Mouse (Mus musculus): ENCODE measurements at regions not wholly inside any gene's neighbourhood (a gene's known extent, or its start where the extent isn't known, plus 50 kb on each side); places are given as distances from the start of the nearest gene placed in this dataset.

DNA sequence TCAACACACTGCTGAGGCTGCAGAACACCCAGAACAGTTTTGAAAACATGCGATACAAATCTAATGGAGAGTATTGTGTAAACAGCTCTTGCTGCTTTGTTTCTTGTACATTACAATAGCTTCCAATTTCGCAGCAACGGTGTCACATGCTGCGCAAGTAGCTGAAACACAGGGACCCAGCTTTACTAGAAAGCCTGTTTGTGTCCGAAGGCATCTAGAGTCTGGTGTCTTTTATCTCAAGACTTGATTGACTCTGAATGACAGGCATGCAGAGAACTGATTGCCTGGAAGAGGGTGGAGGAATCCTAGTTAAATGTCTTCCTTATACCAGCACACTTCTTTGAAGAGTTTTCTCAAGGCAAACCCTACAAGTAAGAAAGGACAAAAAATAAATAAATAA is 66.1 kb upstream of the Fgf10 start:
- DNase-seq (ENCODE audit: low spot score), result no peak

DNA sequence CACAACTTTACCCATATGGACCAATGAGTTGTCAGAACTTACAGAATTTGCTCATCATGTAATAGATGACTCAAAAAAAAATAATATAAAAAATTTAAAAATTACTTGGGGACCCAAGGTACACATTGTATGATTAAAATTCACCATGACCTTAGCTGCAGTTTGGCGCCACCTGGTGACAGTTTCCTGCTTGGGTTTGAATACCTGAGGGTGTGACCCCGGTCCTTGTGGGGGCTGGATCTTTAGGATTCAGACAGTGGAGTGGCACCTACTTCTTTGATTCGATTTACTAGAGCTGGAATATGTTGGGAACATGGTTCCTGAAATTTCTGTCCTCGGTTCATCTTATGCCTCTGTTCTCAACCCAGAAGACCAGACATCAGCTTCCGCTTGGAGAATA is 72.7 kb upstream of the Fgf10 start:
- DNase-seq (ENCODE audit: low spot score), result no peak

DNA sequence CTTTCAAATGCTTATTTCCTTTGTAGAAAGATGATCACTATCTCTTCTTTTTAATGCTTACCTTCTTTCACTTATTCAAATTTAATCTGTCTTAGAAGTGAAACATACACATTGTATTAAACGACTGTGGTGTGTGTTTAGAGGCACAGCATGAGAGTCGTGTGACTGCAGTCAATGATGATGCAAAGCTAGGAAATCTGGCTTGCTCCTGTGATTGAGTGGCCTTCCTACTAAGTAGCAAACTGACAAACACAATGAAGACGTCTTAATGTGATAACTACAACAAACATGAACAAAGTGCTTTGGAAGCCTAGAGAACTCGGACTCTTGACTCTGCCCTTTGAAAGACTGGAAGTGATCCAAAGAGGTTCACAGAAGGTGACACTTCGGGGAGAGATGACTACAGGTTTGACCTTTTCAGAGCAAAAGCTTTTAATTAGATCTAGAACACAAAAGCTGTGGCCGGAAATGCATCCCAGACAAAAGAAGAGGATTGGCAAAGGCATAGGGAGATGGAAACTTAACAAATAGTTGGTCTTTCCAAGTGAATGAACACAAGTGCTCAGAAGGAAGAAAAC is 73.3 kb upstream of the Fgf10 start:
- no peak for DNase-seq (ENCODE audit: low spot score)

DNA sequence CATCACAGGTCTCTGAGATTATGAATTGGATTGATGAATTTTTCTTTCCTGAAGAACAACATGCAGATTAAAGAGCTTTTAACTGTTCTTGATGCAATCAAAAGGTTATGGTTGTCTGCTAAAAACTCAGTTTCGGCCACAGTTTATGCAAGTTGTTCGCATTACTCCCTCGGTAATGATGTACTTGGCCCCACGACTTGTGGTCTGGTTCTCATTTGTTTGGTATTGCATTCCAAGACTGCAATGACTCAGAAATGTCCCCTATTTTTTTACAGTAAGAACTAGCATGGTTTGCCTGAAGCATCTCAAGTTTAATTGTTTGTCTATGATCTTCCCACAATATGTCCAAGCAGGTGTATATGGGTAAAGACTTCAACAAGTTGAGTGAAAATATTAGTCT is 77.5 kb upstream of the Fgf10 start:
- no peak for DNase-seq (ENCODE audit: low spot score)

DNA sequence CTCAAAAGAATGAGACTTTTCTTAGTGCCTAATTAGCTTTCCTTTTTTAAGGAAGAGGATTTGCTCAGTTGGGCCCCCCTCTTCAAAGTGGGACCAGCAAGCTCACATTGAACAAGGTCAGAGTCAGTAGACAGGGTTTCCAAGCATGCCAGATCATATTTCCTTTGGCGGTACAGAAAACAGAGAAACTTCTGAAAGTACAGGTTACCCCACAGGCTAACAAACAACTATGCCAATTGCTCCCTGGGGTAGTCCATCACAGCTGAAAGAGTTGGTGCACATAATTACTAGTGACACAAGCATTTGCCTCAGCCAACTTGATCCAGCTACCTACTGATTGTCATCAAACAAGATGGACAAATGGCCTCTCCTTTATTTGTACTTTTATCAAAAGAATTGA is 97.0 kb upstream of the Fgf10 start:
- no peak for DNase-seq (ENCODE audit: low spot score)

DNA sequence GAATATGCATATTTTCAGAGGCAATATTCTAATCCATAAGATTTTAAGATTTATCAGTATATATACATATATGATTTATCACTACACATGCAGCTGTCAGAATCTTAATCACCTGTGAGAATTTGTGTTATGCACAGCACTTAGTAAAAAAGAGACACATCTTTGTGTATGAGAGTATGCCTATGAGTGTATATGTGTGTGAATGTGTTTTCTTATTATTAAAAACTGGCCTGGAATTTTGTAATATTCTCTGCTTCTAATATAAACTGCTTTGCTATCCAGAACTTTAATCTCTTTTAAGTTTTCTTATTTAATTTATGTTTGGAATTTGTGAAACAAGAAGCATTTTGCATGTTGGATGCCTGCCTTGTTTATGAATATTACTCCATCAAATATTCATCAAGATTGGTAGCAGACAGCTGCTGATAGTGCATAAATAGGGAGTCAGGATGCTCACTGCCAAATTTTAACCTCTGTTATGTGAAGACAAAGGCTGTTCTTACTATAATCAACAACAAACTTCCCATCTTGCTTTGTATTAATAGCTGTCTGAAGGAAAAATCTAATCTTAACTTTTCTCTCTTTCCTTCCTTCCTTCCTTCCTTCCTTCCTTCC is 104.3 kb upstream of the Fgf10 start:
- no peak for DNase-seq (ENCODE audit: low spot score)

DNA sequence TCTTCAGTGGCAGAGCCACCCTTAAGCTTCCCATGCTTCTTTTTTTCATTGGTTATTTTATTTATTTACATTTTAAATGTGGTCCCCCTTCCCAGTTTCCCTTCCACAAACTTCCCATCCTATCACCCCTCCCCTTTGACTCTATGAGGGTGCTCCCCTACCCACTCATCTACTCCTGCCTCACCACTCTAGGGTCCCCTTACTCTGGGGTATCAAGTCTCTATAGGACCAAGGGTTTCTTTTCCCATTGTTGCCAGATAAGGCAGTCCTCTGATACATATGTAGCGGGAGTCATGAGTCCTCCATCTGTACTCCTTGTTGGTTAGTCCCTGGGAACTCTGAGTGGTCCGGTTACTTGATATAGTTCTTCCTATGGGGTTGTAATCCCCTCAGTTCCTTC is 110.6 kb upstream of the Fgf10 start:
- DNase-seq (ENCODE audit: low spot score), result no peak

DNA sequence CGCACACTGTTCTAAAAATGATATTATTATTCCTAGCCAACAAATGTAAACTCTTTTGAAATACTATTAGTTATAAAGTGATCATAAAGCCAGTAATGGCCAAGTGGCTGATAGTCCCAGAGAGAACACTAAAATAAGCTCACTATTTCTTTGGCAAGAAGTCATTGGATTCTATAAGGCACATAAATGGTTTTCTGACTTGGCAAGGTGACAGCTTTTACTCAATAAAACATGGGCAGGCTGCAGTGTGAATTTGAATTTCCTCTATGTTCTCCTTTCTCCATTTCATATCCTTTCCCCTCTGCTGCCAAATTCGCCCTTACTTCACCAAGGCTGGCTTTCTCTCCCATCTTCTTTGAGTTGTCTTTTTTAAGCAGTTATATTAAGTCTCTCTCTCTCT is 117.6 kb upstream of the Fgf10 start:
- DNase-seq (ENCODE audit: low spot score), result no peak

DNA sequence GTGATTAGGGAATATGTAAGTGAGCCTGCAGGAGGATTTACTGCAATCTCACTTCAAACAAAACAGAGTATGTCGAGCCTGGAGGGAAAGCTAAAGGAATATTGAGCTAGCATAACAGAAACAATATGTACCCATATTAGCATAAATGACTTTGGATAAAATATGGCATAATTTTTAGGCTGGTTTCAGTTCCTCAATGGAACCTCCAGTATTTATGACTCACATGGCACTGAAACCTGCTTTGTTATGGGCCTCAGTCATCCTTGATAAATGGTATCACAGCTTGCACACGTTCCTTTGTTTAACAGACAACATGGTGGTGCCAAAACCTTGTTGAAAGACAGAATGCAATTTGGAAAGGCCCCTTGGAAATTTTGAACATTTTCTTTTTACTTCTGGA is 130.8 kb upstream of the Fgf10 start:
- no peak for DNase-seq (ENCODE audit: low spot score)

DNA sequence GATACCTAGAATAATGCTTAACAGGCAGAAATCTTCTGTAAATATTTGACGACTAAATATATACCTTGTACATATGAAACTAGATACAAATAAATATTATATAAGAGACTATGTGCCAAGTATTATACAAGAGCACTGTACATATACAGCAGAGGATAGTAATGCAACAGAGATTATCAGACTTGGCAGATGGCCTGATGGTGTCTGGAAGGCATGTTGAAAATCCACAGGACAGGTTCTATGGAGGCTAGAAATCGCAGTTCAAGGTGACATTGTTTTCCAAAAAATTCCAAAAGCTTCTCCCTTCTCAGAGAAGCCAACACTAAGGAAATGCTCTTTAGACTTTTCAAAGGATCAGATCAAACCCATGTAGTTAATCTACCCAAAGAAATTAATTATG is 126.9 kb upstream of the Mrps30 start:
- no peak for DNase-seq (ENCODE audit: low spot score)

DNA sequence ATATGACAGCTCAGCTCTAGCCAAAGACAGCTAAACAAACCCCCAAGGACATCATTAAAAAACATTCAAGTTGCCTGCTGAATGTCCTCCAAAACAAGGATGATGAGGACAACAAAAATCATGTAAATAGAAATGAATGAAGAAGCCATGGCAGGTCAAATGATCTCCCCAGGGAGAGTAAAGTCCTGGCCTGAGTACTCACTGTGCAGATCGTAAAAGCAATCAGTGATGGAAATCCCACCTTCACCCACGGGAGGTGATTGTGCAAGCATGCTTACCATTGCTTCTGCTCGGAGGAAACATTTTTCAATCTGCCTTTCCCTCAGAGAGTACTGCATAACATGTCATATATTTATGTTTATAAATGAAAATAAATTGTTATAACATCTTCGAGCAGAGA is 119.1 kb upstream of the Mrps30 start:
- peak; percentile 11 for DNase-seq (ENCODE audit: low spot score)

DNA sequence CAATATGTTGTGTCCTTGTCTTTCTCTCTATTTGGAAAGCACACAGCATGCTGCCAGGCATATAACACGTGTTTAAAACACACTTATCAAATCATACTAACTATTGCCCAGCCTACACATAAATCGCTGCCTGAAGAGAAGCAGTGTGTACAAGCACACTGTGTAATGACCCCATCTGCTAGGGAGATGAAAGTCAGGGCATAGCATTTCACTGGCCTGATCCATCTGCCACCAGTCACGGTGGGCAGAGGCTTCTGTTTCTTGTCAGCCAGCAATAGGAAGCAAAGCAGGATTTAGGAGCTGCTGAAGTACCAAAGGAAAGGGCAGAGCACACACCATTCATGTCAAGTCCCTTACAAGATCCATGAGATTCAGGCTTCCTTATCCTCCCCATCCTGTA is 103.6 kb upstream of the Mrps30 start:
- no peak for DNase-seq (ENCODE audit: low spot score)

DNA sequence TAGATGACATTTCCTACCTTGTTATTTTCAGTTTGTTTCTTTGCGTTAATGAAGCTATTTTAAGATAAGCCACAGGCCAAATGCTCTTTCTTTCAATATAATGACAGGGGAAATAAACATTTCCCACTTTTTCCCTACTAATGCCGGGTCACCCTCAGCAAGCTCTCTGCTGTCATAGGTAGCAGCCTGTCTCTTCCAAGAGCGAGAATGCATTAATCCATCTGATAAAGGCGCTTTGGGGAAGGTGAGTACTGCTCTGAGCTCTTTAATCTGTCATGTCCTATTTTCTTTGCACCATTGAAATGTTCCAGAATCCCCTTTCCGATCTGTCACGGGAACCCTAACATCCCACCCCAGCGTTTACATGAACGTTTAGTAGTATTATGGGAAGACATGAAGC is 96.0 kb upstream of the Mrps30 start:
- DNase-seq (ENCODE audit: low spot score), result no peak

DNA sequence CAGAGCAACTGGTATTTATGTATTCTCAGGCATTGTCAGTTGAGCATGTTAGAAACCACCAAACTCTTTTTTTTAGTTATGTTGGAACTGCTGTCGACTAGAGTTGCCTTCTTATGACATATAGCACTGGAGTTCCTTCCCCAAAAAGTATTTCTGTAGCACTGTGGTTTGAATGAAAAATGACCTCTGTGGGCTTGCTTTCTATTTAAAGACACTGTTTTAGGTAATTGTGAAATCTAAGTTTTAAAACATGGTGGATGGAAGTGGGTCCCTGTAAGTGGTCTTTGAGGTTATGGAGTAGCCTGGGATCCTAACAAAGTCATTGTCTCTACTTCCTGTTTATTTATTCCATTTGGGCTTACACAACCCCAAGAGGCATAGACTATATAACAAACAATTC is 93.2 kb upstream of the Mrps30 start:
- no peak for DNase-seq (ENCODE audit: low spot score)

DNA sequence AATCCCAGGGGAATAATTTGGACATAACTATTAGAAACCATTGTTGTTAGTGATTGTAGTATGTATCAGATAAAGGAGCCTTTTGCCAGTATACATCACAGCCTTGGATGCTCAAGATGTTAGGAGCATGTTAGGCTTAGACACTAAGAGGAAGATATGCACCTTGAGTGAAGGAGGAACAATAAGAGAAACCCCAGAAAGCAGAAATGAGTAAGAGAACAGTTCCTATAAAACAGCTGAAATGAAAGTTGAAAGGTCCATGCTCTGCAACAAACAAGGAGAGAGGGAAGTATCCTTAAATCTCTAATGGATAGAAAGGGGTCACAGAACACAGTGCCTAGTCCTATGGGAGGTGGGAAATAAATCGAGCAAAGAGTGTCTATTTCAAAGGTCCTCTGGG is 91.4 kb upstream of the Mrps30 start:
- no peak for DNase-seq (ENCODE audit: low spot score)

DNA sequence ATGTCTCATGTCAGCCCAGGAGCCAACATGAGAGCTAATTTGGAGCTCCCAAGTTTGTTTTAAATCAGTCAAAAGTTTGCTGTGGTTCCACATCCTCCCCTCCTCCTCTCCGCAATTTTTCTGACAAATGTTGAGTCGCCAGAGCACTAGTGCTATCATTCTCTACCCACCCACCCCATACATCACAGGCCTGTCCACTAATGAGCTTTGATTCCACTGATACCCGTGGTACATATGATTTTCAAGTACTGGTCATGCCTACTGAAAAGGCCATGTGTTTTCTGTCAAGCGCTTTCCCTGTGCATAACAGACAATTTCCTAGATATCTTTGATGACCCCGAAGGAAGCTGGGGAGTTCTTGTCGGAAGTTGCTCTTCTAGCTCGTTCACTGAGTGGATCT is 85.5 kb upstream of the Mrps30 start:
- DNase-seq (ENCODE audit: low spot score), result no peak

DNA sequence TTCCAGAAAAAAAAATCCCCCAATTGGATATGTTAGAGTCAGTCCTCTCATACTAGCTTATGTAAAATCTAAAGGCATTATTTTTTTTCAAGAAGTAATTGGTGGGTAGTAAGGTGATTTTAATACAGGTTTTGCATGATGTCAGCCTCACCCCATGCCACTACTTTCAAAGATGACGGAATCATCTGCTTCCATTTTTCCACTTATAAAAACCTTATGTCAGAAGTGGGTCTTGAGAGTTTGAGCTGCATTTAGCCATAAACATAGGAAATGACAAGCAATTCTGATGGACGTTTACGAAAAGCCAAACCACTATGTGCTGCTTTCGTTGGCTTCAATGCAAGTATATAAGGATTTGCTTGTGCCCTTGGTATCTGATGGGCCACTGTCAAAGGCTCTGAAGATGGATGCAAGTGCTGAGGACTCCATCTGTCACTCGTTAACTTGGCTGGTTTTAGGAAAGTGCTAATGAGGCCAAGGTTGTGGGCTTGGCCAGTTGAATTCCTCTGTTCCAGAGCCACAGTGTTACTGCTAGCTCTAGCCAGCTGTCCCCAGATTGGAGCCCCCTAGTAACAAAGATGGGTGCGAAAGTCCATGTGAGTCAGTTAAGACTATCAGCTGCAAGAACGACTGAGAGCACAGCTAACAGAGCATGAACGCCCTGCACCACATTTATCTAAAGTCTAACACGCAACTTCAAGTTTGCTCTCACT is 72.8 kb upstream of the Mrps30 start:
- no peak for DNase-seq (ENCODE audit: low spot score)

DNA sequence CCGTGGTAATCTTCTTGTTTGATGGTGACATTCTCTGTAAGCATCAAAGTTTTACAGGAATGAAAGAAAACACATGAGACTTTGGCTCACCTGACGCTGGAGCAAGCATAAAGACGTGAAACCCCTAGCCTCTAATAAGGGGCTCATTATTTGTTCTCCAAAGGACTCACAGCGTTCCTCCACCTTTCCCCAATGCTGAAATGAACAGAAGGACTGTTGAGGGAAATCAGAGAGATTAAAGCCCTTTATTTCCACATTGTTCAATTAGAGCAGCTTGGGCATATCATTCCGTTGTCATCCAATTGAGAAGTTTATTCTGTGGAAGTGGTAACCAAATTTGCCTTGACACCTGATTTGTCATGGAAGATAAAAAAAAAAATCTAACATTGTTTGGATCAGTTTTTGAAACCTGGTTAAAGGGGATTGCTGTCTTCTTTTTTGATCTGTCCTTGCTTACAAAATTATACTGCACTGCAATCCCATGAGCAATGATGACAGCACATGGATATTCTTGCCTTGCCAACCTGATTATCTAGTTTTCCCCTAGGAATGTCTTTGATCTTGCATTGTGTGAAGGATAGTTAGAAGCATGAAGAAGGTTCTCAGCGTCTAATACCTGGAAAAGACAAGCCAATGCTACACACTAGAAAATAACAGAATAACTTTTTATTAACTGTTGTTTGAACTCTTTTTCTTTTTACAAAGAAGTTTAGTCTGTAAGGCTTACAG is 62.1 kb upstream of the Mrps30 start:
- no peak for DNase-seq (ENCODE audit: low spot score)

DNA sequence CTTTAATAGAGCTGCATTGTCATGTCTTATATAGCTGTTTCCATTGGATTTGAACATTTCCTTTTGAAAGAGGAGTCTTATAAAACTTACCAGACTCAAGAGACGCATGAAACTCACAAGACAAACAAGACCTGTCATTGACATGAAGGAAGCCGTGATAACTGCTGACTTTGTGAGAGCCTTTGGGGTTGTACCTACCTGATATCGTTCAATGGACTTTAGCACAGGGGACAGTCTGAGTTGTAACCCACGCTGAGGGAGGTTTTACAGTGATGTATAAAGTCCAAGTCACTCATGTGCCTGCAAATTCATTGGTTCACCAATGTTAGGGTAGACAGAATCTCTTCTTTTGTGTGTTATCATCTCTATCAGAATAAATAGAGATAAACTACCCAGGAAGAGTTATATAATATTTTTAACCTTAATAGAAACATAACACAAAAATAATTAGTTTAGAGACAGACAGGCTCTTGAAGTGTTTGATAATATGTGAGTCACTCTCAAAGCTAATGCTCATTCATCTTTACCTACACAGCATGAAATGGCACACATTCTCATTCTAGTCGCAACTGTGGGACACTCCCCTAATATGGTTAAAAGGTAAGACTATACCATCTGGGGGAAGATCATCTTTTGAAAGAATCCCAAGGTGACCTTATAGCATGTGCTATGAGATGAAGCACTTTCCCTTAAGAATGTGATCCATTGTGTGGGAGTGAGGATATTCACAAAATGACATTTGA is 54.4 kb upstream of the Mrps30 start:
- DNase-seq (ENCODE audit: low spot score), result no peak
